Mouse (Mus musculus): Measurements from ENCODE around the gene Zfp790.
A peak's percentile ranks its signal among the peaks of the same experiment; 100 is the strongest.

Zfp790 gene

GRCm38 (mm10) chr7:29815910-29816429, at the start of gene Zfp790:
TSS of gene Zfp790 (plus strand) at chr7:29816114.
- DNase-seq (ENCODE audit: low read depth, low spot score): peak; percentile 98

DNA sequence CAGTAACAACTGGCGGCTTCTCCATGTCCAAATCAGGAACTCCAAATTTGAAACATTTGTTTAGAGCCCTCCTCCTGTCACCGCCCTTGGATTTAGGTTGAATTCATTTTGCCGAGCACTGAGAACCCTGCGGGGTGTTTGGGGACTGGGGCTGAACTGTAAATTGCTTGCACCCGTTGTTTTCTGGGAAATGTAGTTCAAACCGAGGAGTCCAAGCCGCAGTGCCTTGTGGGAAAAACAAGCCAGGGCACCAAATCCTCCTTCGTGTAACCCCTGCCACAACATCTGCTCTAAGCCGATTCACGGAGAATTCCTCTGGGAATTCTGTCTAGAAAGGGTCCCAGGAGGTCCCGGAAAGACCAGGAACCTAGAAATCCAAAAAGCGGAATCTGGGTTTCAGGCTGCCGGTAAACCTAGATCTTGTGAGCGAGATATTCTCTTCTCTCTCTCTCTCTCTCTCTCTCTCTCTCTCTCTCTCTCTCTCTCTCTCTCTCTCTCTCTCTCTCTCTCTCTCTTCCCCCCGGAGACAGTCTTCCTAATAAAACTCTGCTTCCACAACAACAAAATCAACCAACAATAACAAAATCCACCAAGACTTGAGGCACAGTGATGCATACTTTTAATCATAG, 48.7 kb upstream of the Zfp790 start:
- DNase-seq (ENCODE audit: low read depth, low spot score): peak; percentile 73

GRCm38 (mm10) chr7:29768090-29768900, 47.6 kb upstream of the Zfp790 start, which contains the start of gene Zfp84:
TSS of gene Zfp84 (plus strand) at chr7:29768552.
- DNase-seq (ENCODE audit: low read depth, low spot score): peak; percentile 95

- no peak for DNase-seq (ENCODE audit: low read depth, low spot score)
These were observed 46.9 kb upstream of the Zfp790 start for GRCm38 (mm10) chr7:29768980-29769379.

- DNase-seq (ENCODE audit: low read depth, low spot score): no peak
These were observed 42.4 kb upstream of the Zfp790 start for GRCm38 (mm10) chr7:29773503-29773902.

- DNase-seq (ENCODE audit: low read depth, low spot score): no peak
These were observed 41.5 kb upstream of the Zfp790 start for GRCm38 (mm10) chr7:29774371-29774770.

- no peak for DNase-seq (ENCODE audit: low read depth, low spot score)
These were observed 39.3 kb upstream of the Zfp790 start for GRCm38 (mm10) chr7:29776568-29776967.

GRCm38 (mm10) chr7:29777372-29777771, 38.5 kb upstream of the Zfp790 start:
- no peak for DNase-seq (ENCODE audit: low read depth, low spot score)

DNA sequence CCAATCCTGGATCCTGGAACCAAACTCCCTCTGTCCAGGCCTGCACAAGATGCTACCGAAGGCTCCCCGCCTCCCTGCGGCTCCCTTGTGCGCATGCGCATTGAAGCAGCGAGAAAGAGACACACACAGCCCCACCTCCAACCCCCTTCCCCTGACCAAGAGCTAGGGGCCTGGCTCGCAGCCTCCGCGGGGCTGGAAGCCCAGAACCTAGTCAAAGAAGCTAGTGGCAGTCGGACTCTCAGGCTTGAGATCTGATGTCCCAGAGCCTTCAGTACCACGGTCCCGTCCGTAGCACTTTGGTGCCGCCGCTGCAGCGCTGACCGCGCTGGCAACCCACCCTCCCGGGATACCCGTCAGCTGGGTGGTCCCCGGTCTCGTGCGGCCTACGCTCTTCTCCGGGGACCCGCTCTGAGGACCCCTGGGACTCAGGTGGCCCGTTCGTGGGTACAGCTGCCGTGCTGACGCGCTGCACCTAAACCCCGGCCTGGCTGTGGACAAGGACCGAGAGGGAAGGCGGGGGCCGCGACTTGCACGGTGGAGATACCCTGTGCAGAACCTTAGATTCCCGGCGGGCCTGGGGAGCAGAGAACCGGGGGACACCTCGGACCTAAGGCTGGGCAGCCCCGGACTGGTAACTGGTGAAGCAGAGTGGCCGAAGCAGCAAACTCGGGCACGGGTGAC, 31.9 kb upstream of the Zfp790 start, which contains the start of gene Zfp30:
Zfp30 (plus strand) TSS at position 128 of the 681 bp plus-strand sequence.
- peak; percentile 94 for DNase-seq (ENCODE audit: low read depth, low spot score)

- no peak for DNase-seq (ENCODE audit: low read depth, low spot score)
These were observed 30.9 kb upstream of the Zfp790 start for GRCm38 (mm10) chr7:29785023-29785422.

DNA sequence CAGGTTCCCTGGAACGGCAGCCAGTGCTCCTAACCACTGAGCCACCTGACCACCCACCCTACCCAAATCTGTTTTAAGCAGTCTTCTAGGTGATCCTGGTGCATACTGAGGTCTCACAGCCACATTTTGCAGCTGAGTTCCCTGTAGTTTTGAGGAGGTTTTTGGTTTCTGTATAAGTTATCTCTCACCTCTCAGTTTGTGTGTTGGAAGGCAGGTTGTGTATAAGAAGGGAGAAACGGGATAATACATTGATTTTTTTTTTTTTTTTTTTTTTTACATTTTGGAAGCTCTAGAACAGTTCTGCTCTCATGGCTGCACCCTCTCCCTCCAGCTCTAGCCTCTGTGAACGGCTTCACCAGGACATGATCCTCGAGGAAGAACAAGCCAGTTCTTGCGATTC, 30.0 kb upstream of the Zfp790 start:
- DNase-seq (ENCODE audit: low read depth, low spot score): peak; percentile 18

DNA sequence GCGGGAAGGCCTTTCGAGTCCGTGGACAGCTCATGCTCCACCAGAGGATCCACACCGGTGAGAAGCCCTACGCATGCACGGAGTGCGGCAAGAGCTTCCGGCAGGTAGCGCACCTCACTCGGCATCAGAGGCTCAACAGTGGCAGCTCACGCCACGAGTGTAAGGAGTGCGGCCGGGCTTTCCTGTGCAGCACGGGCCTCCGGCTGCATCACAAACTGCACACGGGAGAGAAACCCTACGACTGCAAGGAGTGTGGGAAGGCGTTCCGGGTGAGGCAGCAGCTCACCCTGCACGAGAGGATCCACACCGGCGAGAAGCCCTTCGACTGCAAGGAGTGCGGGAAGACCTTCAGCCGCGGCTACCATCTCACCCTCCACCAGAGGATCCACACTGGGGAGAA, 23.0 kb upstream of the Zfp790 start:
- DNase-seq (ENCODE audit: low read depth, low spot score): peak; percentile 47

- no peak for DNase-seq (ENCODE audit: low read depth, low spot score)
These were observed 8.9 kb upstream of the Zfp790 start for GRCm38 (mm10) chr7:29807046-29807445.

DNA sequence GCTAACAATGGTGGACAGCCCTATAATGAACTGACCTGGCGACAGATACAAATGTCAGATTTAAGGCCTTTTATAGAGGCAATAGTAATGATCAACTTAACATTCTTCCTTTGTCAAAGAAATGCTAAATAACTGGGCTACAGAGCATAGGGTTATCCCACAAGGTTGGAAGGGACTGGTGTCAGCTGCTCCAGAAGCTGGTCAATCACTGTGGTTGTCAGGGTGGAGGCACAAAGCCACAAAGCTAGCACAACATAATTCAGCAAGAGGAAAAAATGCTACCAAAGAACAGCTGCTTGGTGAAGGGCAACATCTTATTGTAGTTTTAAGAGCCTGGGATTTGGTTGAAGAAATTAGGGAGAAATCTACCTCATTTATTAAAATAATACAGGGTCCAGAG, 3.7 kb upstream of the Zfp790 start:
- DNase-seq (ENCODE audit: low read depth, low spot score): no peak

DNA sequence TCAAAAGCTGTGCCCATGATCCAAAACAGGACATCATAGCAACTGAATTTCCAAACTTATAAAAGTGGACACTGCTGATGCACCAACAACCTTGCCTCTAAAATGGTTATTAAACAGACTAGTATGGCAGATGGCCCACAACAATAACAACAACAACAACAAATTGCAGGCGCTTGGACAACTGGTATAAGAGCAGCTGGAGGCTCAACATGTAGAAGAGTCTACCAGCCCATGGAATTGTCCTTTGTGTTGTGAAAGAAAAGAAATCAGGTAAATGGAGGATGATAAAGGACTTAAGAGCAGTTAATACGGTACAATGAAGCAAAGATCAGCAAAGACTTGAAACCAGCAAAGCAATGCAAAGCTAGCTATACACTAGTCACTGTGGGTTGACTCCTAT, 1.5 kb upstream of the Zfp790 start:
- DNase-seq (ENCODE audit: low read depth, low spot score): no peak

GRCm38 (mm10) chr7:29815061-29815784, 691 bp upstream of the Zfp790 start:
- no peak for DNase-seq (ENCODE audit: low read depth, low spot score)

- peak; percentile 78 for DNase-seq (ENCODE audit: low read depth, low spot score)
These were observed 2.8 kb downstream of the Zfp790 start for GRCm38 (mm10) chr7:29818619-29819254.

- no peak for DNase-seq (ENCODE audit: low read depth, low spot score)
These were observed 12.1 kb downstream of the Zfp790 start for GRCm38 (mm10) chr7:29828001-29828400.

DNA sequence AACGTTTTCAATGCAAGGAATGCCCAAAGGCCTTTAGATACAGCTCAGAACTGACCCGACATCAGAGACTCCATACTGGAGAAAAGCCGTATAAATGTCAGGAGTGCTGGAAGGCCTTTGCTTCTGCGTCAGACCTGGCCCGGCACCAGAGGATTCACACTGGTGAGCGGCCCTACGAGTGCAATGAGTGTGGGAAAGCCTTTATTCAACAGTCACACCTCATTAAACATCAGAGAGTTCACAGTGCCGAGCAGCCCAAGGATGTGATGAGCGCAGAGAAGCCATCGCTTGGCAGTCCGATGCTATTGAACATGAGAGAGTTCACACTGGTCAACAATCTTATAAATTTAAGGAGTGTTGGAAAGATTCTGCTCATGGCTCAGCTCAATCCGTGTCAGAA, 13.9 kb downstream of the Zfp790 start:
- no peak for DNase-seq (ENCODE audit: low read depth, low spot score)

- DNase-seq (ENCODE audit: low read depth, low spot score): no peak
These were observed 20.9 kb downstream of the Zfp790 start for GRCm38 (mm10) chr7:29836816-29837215.

DNA sequence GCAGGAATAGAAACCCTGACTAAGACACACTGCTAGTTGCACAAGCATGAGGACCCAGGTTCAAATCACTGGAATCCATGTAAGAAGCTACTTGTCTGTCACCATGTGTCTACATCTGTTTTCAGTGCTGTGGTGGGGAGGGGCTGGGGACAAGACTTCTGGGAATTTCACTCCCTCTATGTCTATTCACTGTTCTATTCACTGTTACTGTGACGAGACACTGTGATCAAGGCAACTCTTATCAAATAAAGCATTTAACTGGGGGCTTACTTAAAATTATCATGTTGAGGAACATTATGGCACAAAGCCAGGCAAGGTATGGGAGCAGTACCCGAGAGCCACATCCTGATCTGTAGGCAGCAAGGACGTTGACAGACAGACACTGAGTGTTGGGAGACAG, 23.3 kb downstream of the Zfp790 start:
- no peak for DNase-seq (ENCODE audit: low read depth, low spot score)
